Mouse (Mus musculus) intestine, postnatal 0 days (tissue): ENCODE measurements at regions not wholly inside any gene's neighbourhood (a gene's known extent, or its start where the extent isn't known, plus 50 kb on each side); places are given as distances from the start of the nearest gene placed in this dataset.
A peak's percentile ranks its signal among the peaks of the same experiment; 100 is the strongest.

ENCODE experiments used
- ATAC-seq: fragments of 200-750 bp; cut with Nextera tagmentation; 2 replicates; pipeline ENCODE4 v1.8.0; 2017; ENCODE audit warnings: mild to moderate bottlenecking, moderate TSS enrichment, moderate library complexity
- H3K27ac ChIP-seq: fragments of 300-500 bp; sonication (generic); 2 replicates; pipeline ENCODE4 v1.5.1; 2014; ENCODE audit warnings: mild to moderate bottlenecking, low read depth, low read length, moderate library complexity
- H3K27me3 ChIP-seq: fragments of 300-500 bp; sonication (generic); replicated peaks from 2 replicates; pipeline ENCODE4 v1.6.1; 2014; ENCODE audit warnings: low read length, mixed read lengths; ENCODE audit not compliant: control insufficient read depth, insufficient read depth
- H3K36me3 ChIP-seq: fragments of 300-500 bp; sonication (generic); 2 replicates; pipeline ENCODE4 v1.6.1; 2014; ENCODE audit warnings: mild to moderate bottlenecking, moderate library complexity; ENCODE audit not compliant: control insufficient read depth, insufficient read depth
- H3K4me1 ChIP-seq: fragments of 300-500 bp; sonication (generic); replicated peaks from 2 replicates; pipeline ENCODE4 v1.6.1; 2014; ENCODE audit warnings: antibody characterized with exemption, low read length, mixed read lengths; ENCODE audit not compliant: control insufficient read depth, insufficient read depth
- H3K4me2 ChIP-seq: fragments of 300-500 bp; sonication (generic); replicated peaks from 2 replicates; pipeline ENCODE4 v1.6.1; 2014; ENCODE audit warnings: low read depth, mild to moderate bottlenecking, moderate library complexity
- H3K4me3 ChIP-seq: fragments of 300-500 bp; sonication (generic); 2 replicates; pipeline ENCODE4 v1.5.1; 2014; ENCODE audit warnings: low read depth, low read length
- H3K9ac ChIP-seq: fragments of 300-500 bp; sonication (generic); 2 replicates; pipeline ENCODE4 v1.6.1; 2014; ENCODE audit warnings: mild to moderate bottlenecking, low read depth, low read length
- H3K9me3 ChIP-seq: fragments of 300-500 bp; sonication (generic); 2 replicates; pipeline ENCODE4 v1.6.1; 2016; ENCODE audit warnings: mixed run types; ENCODE audit not compliant: control insufficient read depth
- CTCF ChIP-seq: sonication (generic); IDR thresholded peaks from 2 replicates; pipeline ENCODE4 v1.5.1; 2016; ENCODE audit warnings: low read depth, mild to moderate bottlenecking, control low read depth, antibody characterized with exemption, moderate library complexity
- WGBS: fragments of 180-500 bp; shearing (Covaris S2); extraction: QIAGEN DNeasy Blood & Tissue Kit; methylation state at CpG from one replicate; pipeline ENCODE4 v1.1.7; 2014; 5-methylcytosine and 5-hydroxymethylcytosine counted together

GRCm38 (mm10) chr10:53436023-53436475 lies 56.3 kb upstream of the Cep85l start:
- Histone ChIP-seq H3K4me2 (no peak overlapping the region), H3K4me3 (no peak overlapping the region), H3K4me1 (no peaks in the 10 kb centered on the region), H3K9me3 (no peaks in the 10 kb centered on the region), H3K36me3 (no peaks in the 10 kb centered on the region), H3K9ac (no peak overlapping the region), H3K27me3 (no peaks in the 10 kb centered on the region), H3K27ac (no peak overlapping the region)
- 77% methylated on average over 8 of the region's 8 CpGs for WGBS
- no peak for ATAC-seq
- TF ChIP-seq CTCF: no peak

DNA sequence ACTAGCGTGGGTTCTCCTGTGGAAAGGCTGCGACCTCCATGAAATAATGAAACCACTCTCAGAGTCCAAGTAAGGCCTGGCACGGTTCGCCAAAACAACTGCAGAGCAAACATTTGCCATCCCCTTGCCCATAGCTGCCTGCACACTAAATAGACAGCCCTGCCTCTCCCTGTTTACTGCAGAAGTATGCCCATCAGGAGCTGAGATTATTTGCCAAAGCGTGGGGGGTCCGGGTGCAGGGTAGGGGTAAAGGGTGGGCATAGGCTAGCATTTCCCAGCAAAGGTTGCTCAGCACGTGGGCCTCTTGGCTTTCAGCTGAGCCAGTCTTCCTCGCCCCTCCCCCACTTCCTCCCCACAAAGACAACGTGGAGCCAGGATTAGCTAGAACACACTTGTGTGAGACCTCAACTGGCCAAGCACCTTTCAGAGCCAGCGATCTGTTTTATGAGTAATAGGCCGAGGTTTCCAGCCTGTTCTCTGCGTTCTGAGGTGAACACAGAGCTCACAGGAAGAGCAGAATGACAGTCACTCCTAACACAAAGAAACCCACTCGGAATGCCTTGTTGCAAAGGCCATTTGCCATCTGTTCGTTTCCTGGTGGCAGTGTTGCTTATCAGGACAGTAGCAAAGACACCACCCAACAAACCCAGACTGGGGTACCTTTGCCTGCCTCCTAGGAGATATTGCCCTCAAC lies 55.6 kb upstream of the Cep85l start:
- Histone ChIP-seq H3K4me1 (no peaks in the 10 kb centered on the region), H3K9me3 (no peaks in the 10 kb centered on the region), H3K4me2 (no peak overlapping the region), H3K27ac (peak overlapping the region; percentile 50; the same call in 1 of the 2 replicates), H3K4me3 (no peak overlapping the region), H3K36me3 (no peaks in the 10 kb centered on the region), H3K9ac (no peak overlapping the region), H3K27me3 (no peaks in the 10 kb centered on the region)
- WGBS: 51% methylated on average over 14 of the region's 14 CpGs
- TF ChIP-seq CTCF: no peak
- no peak for ATAC-seq

DNA sequence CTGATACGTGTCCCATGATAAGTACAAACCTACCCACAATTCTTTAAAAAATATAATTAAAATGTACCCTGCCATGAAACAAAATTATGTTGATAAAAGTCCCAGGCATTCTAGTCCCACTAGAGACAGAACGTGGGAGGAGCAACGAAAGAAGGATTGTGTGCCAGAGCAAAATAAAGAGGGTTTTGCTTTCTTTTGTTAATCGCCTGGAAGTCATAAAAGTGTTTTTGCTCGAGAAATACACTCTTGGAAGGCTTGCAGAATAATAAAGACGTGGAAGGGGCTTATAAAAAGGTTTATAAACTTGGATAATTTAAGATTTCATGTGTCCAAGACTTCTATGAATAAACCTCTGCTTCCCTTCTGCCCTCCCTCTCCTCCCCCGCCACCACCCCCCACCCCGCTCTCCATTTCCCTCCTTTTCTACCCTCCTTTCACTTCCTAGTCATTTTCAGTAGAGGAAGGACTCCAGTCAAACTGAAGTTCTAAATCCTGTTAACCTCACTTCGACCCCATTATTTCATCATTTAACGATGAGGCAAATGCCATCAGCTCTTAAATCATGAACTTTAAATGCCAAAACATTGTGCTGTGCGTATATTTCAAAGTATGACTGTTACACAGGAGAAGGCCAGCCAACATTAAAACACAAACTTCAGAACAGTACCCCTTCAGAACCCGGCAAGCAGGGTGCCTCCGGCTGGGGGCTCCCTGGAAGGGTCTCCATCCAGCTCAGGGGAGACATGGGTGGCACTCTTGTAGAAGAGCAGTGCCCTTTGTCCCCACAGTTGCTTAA lies 54.8 kb upstream of the Cep85l start:
- Histone ChIP-seq H3K9me3 (no peaks in the 10 kb centered on the region), H3K27me3 (no peaks in the 10 kb centered on the region), H3K4me2 (no peak overlapping the region), H3K4me3 (no peak overlapping the region), H3K4me1 (no peaks in the 10 kb centered on the region), H3K27ac (peak overlapping the region; percentile 50; the same call in 1 of the 2 replicates), H3K36me3 (no peaks in the 10 kb centered on the region), H3K9ac (no peak overlapping the region)
- 50% methylated on average over 13 of the region's 13 CpGs for WGBS
- TF ChIP-seq CTCF: no peak
- ATAC-seq: 0 out of 2 replicates have a peak, but pooled peaks have one; percentile 10

DNA sequence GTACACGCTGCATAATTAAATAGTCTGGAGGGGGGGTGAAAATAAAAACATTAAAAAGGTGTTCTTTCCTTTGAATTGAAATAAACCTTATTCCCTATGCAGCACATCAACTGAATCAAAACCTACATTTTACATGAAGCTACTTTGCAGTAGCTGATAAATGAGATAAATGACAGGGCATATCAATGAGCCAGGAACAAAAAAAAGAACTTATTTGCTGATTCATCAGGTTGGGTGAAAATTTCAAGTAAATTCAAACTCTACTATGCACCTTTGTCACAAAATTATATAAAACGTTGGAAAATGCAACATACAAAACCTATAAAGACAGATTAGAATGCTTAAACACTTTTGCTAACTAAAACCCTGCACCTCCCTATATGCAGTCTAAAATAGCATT lies 53.0 kb upstream of the Cep85l start:
- Histone ChIP-seq H3K9ac (no peak overlapping the region), H3K27ac (no peak overlapping the region), H3K9me3 (no peaks in the 10 kb centered on the region), H3K36me3 (no peaks in the 10 kb centered on the region), H3K4me1 (no peaks in the 10 kb centered on the region), H3K4me2 (no peak overlapping the region), H3K27me3 (no peaks in the 10 kb centered on the region), H3K4me3 (no peak overlapping the region)
- ATAC-seq: no peak
- no peak for TF ChIP-seq CTCF
- WGBS: 90% methylated on average over 2 of the region's 2 CpGs

- no peak overlapping the region for H3K4me2 ChIP-seq
- H3K27ac ChIP-seq: no peak overlapping the region
- WGBS: 64% methylated on average over 7 of the region's 7 CpGs
- H3K9ac ChIP-seq: no peak overlapping the region
- no peaks in the 10 kb centered on the region for H3K27me3 ChIP-seq
- TF ChIP-seq CTCF: no peak
- H3K4me3 ChIP-seq: no peak overlapping the region
- no peaks in the 10 kb centered on the region for H3K4me1 ChIP-seq
- no peaks in the 10 kb centered on the region for H3K36me3 ChIP-seq
- ATAC-seq: no peak
- no peaks in the 10 kb centered on the region for H3K9me3 ChIP-seq
Observed at GRCm38 (mm10) chr10:53429539-53430344, 50.0 kb upstream of the Cep85l start.
